Mouse (Mus musculus) testis, adult 2 months (tissue): ENCODE results near the gene Arsj.

Experiments
- CTCF ChIP-seq: fragments of 200-500 bp; IDR thresholded peaks from 2 replicates; pipeline ENCODE4 v1.5.1; 2012; ENCODE audit warnings: low read depth, mild to moderate bottlenecking, inconsistent platforms, low read length, moderate library complexity; ENCODE audit not compliant: control insufficient read depth, insufficient read depth, insufficient replicate concordance
- POLR2A ChIP-seq: fragments of 200-500 bp; IDR thresholded peaks from 2 replicates; pipeline ENCODE4 v1.6.1; 2012; ENCODE audit warnings: low read depth, mild to moderate bottlenecking, inconsistent platforms, low read length, moderate library complexity; ENCODE audit not compliant: control insufficient read depth

DNA sequence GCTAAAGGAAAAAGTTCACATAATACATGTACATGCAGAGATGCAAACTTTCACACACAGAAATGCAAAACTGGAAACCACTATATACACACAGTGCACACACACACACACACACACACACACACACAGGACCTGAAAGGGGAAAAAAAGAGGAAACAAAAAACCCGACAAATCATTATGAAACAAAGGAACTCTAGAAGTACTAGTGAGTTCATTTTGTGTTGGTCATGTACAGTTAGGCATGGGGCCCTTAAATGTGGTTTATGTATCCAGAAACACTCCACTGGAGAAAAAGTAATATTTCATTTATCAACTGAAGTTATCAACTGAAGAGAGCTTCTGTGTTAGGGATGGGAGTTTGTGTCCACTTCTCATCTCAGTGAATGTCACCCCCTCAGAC lies 10.2 kb downstream of the Arsj start:
- TF ChIP-seq POLR2A (no peak), CTCF (no peak)
